Mouse (Mus musculus) hindbrain, embryonic 12.5 days (tissue): ENCODE measurements around the gene Pef1. TPM values are rescaled to one million over a fixed set of nuclear protein-coding genes. Genes with fewer than 3 reads are reported as not detected.

Experiments used
- ATAC-seq: fragments of 200-750 bp; cut with Nextera tagmentation; 2 replicates; pipeline ENCODE4 v1.8.0; 2017; ENCODE audit warnings: moderate TSS enrichment; ENCODE audit not compliant: low FRiP score
- H3K27ac ChIP-seq: fragments of 300-500 bp; sonication (generic); 2 replicates; pipeline ENCODE4 v1.5.1; 2016; ENCODE audit warnings: mild to moderate bottlenecking
- H3K27me3 ChIP-seq: fragments of 300-500 bp; sonication (generic); 2 replicates; pipeline ENCODE4 v1.6.1; 2016; ENCODE audit warnings: mild to moderate bottlenecking
- H3K36me3 ChIP-seq: fragments of 300-500 bp; sonication (generic); 2 replicates; pipeline ENCODE4 v1.6.1; 2016; ENCODE audit warnings: mild to moderate bottlenecking
- H3K4me1 ChIP-seq: fragments of 300-500 bp; sonication (generic); 2 replicates; pipeline ENCODE4 v1.6.1; 2016
- H3K4me2 ChIP-seq: fragments of 300-500 bp; sonication (generic); replicated peaks from 2 replicates; pipeline ENCODE4 v1.6.1; 2016; ENCODE audit warnings: mild to moderate bottlenecking
- H3K4me3 ChIP-seq: fragments of 300-500 bp; sonication (generic); 2 replicates; pipeline ENCODE4 v1.5.1; 2016; ENCODE audit warnings: mild to moderate bottlenecking
- H3K9ac ChIP-seq: fragments of 300-500 bp; sonication (generic); 2 replicates; pipeline ENCODE4 v1.6.1; 2016; ENCODE audit warnings: mild to moderate bottlenecking, moderate library complexity
- H3K9me3 ChIP-seq: fragments of 300-500 bp; sonication (generic); replicated peaks from 2 replicates; pipeline ENCODE4 v1.6.1; 2016; ENCODE audit warnings: mild to moderate bottlenecking
- WGBS: fragments of 180-500 bp; shearing (Covaris S2); methylation state at CpG from one replicate; pipeline ENCODE4 v1.1.7; 2016; 5-methylcytosine and 5-hydroxymethylcytosine counted together
- polyA plus RNA-seq: library from polyadenylated mRNA; unstranded; fragments of >200 nt; fragmentation: Nextera tagmentation; extraction: Ambion mirVana; gene quantifications from 2 replicates; pipeline ENCODE4 v1.2.1, GENCODE M21; 2016

Pef1 gene
- polyA plus RNA-seq: 59.7 and 61.0 TPM in 2 replicates

GRCm38 (mm10) chr4:130102111-130102651 is at the start of gene Pef1:
TSS of gene Pef1 (plus strand) at chr4:130102558.
- ATAC-seq: no peak
- Histone ChIP-seq H3K36me3 (no peaks in the 10 kb centered on the region), H3K27me3 (0 out of 2 replicates have a peak, but pooled peaks cover 16% of the 10 kb centered on the region), H3K4me1 (peaks cover 13% of the 10 kb centered on the region), H3K4me2 (peak within 1 kb of the TSS; percentile 15; the same call in 1 of the 2 replicates), H3K9me3 (peaks cover 7% of the 10 kb centered on the region), H3K9ac (no peak within 1 kb of the TSS), H3K27ac (no peak within 1 kb of the TSS), H3K4me3 (no peak within 1 kb of the TSS)
- 4% methylated on average over 6 of the region's 6 CpGs for WGBS

DNA sequence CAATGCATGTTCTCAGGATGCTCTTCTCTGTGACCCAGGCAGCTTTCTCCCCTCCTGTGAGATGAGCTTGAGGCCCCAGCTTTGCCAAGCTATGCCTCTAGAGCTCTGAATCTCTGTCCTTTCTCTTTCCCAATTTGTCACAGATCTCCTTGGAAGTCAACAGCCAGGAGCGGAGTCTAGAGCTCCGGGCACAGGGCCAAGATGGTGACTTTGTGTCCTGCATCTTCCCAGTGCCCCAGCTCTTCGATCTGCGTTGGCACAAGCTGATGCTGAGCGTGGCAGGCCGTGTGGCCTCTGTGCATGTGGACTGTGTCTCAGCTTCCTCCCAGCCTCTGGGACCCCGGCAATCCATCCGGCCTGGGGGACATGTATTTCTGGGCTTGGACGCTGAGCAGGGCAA is 49.2 kb upstream of the Pef1 start:
- H3K36me3 ChIP-seq: no peaks in the 10 kb centered on the region
- no peak for ATAC-seq
- no peaks in the 10 kb centered on the region for H3K9me3 ChIP-seq
- no peak overlapping the region for H3K4me3 ChIP-seq
- H3K4me2 ChIP-seq: no peak overlapping the region
- WGBS: 91% methylated on average over 9 of the region's 9 CpGs
- no peak overlapping the region for H3K27ac ChIP-seq
- peaks cover 10% of the 10 kb centered on the region for H3K27me3 ChIP-seq
- H3K9ac ChIP-seq: no peak overlapping the region
- peaks cover 52% of the 10 kb centered on the region for H3K4me1 ChIP-seq

DNA sequence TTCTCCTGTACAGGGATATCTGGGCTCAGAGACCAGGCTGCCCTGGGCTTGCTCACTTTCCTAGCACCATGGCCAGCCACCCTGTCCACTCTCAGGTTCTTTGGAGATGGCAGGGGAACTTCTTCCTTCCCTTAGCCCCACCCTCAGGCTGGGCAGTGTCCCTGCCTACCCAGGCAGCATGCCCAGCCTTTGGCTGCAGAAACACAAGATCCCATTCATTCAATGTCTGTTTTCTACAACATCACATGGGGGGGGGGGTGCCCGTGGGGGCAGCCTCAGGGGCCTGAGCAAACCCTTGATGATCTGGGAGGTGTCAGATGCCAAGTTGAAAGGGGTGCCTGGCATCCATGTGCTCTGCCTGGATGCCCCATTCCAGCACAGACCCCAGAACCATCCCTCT is 47.6 kb upstream of the Pef1 start:
- Histone ChIP-seq H3K36me3 (no peaks in the 10 kb centered on the region), H3K9ac (no peak overlapping the region), H3K4me2 (no peak overlapping the region), H3K27ac (0 out of 2 replicates have a peak overlapping the region, but pooled peaks have one; percentile 3), H3K9me3 (no peaks in the 10 kb centered on the region), H3K4me3 (no peak overlapping the region), H3K4me1 (peaks cover 37% of the 10 kb centered on the region), H3K27me3 (no peaks in the 10 kb centered on the region; the same call in 1 of the 2 replicates)
- 36% methylated on average over 1 of the region's 1 CpGs for WGBS
- ATAC-seq: no peak

GRCm38 (mm10) chr4:130055160-130056010 is 47.0 kb upstream of the Pef1 start:
- peaks cover 32% of the 10 kb centered on the region for H3K4me1 ChIP-seq

GRCm38 (mm10) chr4:130056011-130056322 is 46.4 kb upstream of the Pef1 start:
- Histone ChIP-seq H3K9me3 (no peaks in the 10 kb centered on the region), H3K4me2 (no peak overlapping the region), H3K4me3 (no peak overlapping the region), H3K27me3 (no peaks in the 10 kb centered on the region; the same call in 1 of the 2 replicates), H3K4me1 (peaks cover 30% of the 10 kb centered on the region), H3K27ac (peak overlapping the region; percentile 44; the same call in 1 of the 2 replicates), H3K9ac (no peak overlapping the region), H3K36me3 (no peaks in the 10 kb centered on the region)
- 55% methylated on average over 3 of the region's 3 CpGs for WGBS
- ATAC-seq: no peak

More at GRCm38 (mm10) chr4:130055160-130056010, 47.0 kb upstream of the Pef1 start:
- Histone ChIP-seq H3K27ac (peak overlapping the region; percentile 44; the same call in 1 of the 2 replicates), H3K9ac (no peak overlapping the region), H3K4me3 (no peak overlapping the region), H3K4me2 (no peak overlapping the region), H3K36me3 (no peaks in the 10 kb centered on the region), H3K27me3 (no peaks in the 10 kb centered on the region; the same call in 1 of the 2 replicates), H3K9me3 (no peaks in the 10 kb centered on the region)
- WGBS: 78% methylated on average over 14 of the region's 14 CpGs
- 0 out of 2 replicates have a peak, but pooled peaks have one; percentile 23 for ATAC-seq

- Histone ChIP-seq H3K4me1 (peaks cover 30% of the 10 kb centered on the region), H3K9ac (no peak overlapping the region), H3K27me3 (no peaks in the 10 kb centered on the region; the same call in 1 of the 2 replicates), H3K4me2 (no peak overlapping the region), H3K4me3 (no peak overlapping the region), H3K27ac (0 out of 2 replicates have a peak overlapping the region, but pooled peaks have one; percentile 44), H3K36me3 (no peaks in the 10 kb centered on the region), H3K9me3 (no peaks in the 10 kb centered on the region)
- ATAC-seq: no peak
- 45% methylated on average over 3 of the region's 3 CpGs for WGBS
Observed at GRCm38 (mm10) chr4:130056471-130056870, 45.9 kb upstream of the Pef1 start.

GRCm38 (mm10) chr4:130060937-130061336 is 41.4 kb upstream of the Pef1 start:
- Histone ChIP-seq H3K4me1 (peaks cover 13% of the 10 kb centered on the region), H3K9me3 (no peaks in the 10 kb centered on the region), H3K9ac (no peak overlapping the region), H3K4me3 (no peak overlapping the region), H3K4me2 (no peak overlapping the region), H3K36me3 (no peaks in the 10 kb centered on the region), H3K27ac (no peak overlapping the region), H3K27me3 (no peaks in the 10 kb centered on the region)
- ATAC-seq: no peak

- no peak for ATAC-seq
- no peaks in the 10 kb centered on the region; the same call in 1 of the 2 replicates for H3K27me3 ChIP-seq
- no peak overlapping the region for H3K9ac ChIP-seq
- H3K36me3 ChIP-seq: no peaks in the 10 kb centered on the region
- H3K4me2 ChIP-seq: no peak overlapping the region
- 64% methylated on average over 7 of the region's 7 CpGs for WGBS
- H3K4me1 ChIP-seq: no peaks in the 10 kb centered on the region
- no peak overlapping the region for H3K4me3 ChIP-seq
- no peaks in the 10 kb centered on the region for H3K9me3 ChIP-seq
- no peak overlapping the region for H3K27ac ChIP-seq
Observed at GRCm38 (mm10) chr4:130063191-130063590, 39.2 kb upstream of the Pef1 start.

- no peaks in the 10 kb centered on the region for H3K36me3 ChIP-seq
- no peak overlapping the region for H3K27ac ChIP-seq
- H3K27me3 ChIP-seq: no peaks in the 10 kb centered on the region; the same call in 1 of the 2 replicates
- no peaks in the 10 kb centered on the region for H3K4me1 ChIP-seq
- no peaks in the 10 kb centered on the region for H3K9me3 ChIP-seq
- no peak overlapping the region for H3K4me3 ChIP-seq
- H3K4me2 ChIP-seq: no peak overlapping the region
- 11% methylated on average over 8 of the region's 8 CpGs for WGBS
- ATAC-seq: no peak
- H3K9ac ChIP-seq: no peak overlapping the region
Observed at GRCm38 (mm10) chr4:130066816-130067215, 35.5 kb upstream of the Pef1 start.

DNA sequence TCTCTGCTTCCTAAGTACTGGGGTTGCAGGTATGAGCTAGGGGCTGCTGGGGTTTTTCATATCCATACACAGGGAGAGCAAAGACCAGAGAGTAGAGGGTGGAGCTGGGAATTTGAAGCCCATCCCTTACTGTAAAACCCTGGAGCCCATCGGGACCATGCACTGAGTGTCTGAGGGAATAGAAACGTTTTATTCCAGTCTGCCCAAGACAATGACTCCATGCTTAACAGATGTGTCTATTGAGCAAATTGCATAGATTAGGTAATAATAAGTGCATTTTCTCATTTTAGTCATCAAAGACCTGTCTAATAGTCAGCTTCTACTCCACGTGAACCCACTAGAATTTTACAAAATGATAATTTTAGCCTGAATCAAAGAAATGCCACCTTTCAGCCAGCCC is 31.8 kb upstream of the Pef1 start:
- no peak overlapping the region for H3K9ac ChIP-seq
- H3K4me2 ChIP-seq: no peak overlapping the region
- 63% methylated on average over 3 of the region's 3 CpGs for WGBS
- no peaks in the 10 kb centered on the region for H3K36me3 ChIP-seq
- H3K4me3 ChIP-seq: no peak overlapping the region
- no peaks in the 10 kb centered on the region; the same call in 1 of the 2 replicates for H3K27me3 ChIP-seq
- H3K27ac ChIP-seq: no peak overlapping the region
- H3K9me3 ChIP-seq: no peaks in the 10 kb centered on the region
- peaks cover 4% of the 10 kb centered on the region; the same call in 1 of the 2 replicates for H3K4me1 ChIP-seq
- ATAC-seq: no peak

DNA sequence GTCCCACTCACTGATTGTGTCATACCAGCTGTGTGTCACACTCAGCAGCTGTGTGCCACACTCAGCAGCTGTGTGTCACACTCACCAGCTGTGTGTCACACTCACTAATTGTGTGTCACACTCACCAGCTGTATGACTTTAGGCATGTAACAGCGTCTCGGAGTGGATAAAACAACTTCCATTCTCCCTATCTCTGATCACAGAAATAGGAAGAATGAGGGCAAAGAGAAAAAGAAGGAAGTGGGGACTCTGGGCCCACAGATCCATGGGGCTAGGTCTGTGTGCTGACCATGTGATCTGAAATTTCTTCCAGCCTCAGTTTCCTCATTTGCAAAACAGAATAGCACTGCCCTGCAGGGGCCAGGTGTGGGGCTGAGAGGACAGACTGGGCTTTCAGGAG is 30.6 kb upstream of the Pef1 start:
- no peak for ATAC-seq
- H3K36me3 ChIP-seq: no peaks in the 10 kb centered on the region
- H3K27me3 ChIP-seq: peaks cover 2% of the 10 kb centered on the region
- H3K4me3 ChIP-seq: no peak overlapping the region
- no peak overlapping the region for H3K9ac ChIP-seq
- no peaks in the 10 kb centered on the region for H3K9me3 ChIP-seq
- 89% methylated on average over 2 of the region's 2 CpGs for WGBS
- no peak overlapping the region for H3K4me2 ChIP-seq
- no peak overlapping the region for H3K27ac ChIP-seq
- H3K4me1 ChIP-seq: peaks cover 9% of the 10 kb centered on the region; the same call in 1 of the 2 replicates

- Histone ChIP-seq H3K36me3 (no peaks in the 10 kb centered on the region), H3K9me3 (no peaks in the 10 kb centered on the region), H3K4me2 (no peak overlapping the region), H3K9ac (no peak overlapping the region), H3K27ac (no peak overlapping the region), H3K4me3 (no peak overlapping the region), H3K27me3 (peaks cover 12% of the 10 kb centered on the region), H3K4me1 (peaks cover 12% of the 10 kb centered on the region; the same call in 1 of the 2 replicates)
- WGBS: 94% methylated on average over 4 of the region's 4 CpGs
- no peak for ATAC-seq
Observed at GRCm38 (mm10) chr4:130073367-130073766, 29.0 kb upstream of the Pef1 start.
